Mouse (Mus musculus) MEL (cell line): ENCODE measurements at regions not wholly inside any gene's neighbourhood (a gene's known extent, or its start where the extent isn't known, plus 50 kb on each side); places are given as distances from the start of the nearest gene placed in this dataset.

Experiments
- DNase-seq: peaks from one replicate; pipeline ENCODE4 v3.0.0; 2011; ENCODE audit warnings: low read depth, low spot score
- H3K27ac ChIP-seq: 2 replicates; pipeline ENCODE4 v1.5.1; 2012; ENCODE audit warnings: low read depth, mild to moderate bottlenecking, control low read depth, low read length, moderate library complexity; ENCODE audit not compliant: control insufficient read depth
- H3K27me3 ChIP-seq, 2 experiments: fragments of 150-350 bp in 1 of 2; sonication (generic) in 1 of 2; 2 replicates each; pipeline ENCODE4 v1.6.1; 2012; ENCODE audit warnings: low read length in 2 of 2, mild to moderate bottlenecking in 2 of 2, improper control_type of control experiment in 1 of 2, moderate library complexity in 1 of 2; ENCODE audit not compliant: insufficient read depth in 2 of 2, control insufficient read depth in 1 of 2
- H3K36me3 ChIP-seq, 2 experiments: 2 replicates each; pipeline ENCODE4 v1.6.1; 2012 to 2014; ENCODE audit warnings: low read length in 2 of 2, improper control_type of control experiment in 1 of 2, inconsistent platforms in 1 of 2, mild to moderate bottlenecking in 1 of 2; ENCODE audit not compliant: insufficient read depth in 2 of 2, control insufficient read depth in 1 of 2
- H3K4me1 ChIP-seq, 2 experiments: fragments of 150-350 bp in 1 of 2; sonication (generic) in 1 of 2; 2 replicates each; pipeline ENCODE4 v1.6.1; 2012; ENCODE audit warnings: low read length in 2 of 2, improper control_type of control experiment in 1 of 2, mild to moderate bottlenecking in 1 of 2; ENCODE audit not compliant: insufficient read depth in 2 of 2, control insufficient read depth in 1 of 2
- H3K4me3 ChIP-seq, 2 experiments: fragments of 150-350 bp in 1 of 2; sonication (generic) in 1 of 2; 2 replicates each; pipeline ENCODE4 v1.5.1; 2012; ENCODE audit warnings: low read depth in 2 of 2, low read length in 2 of 2, mild to moderate bottlenecking in 2 of 2, moderate library complexity in 2 of 2, control low read depth in 1 of 2, improper control_type of control experiment in 1 of 2; ENCODE audit not compliant: control insufficient read depth in 1 of 2, insufficient read depth in 1 of 2
- H3K79me2 ChIP-seq: 2 replicates; pipeline ENCODE4 v1.6.1; 2012; ENCODE audit warnings: mild to moderate bottlenecking, low read length, moderate library complexity; ENCODE audit not compliant: control insufficient read depth, poor library complexity, insufficient read depth
- H3K9ac ChIP-seq: 2 replicates; pipeline ENCODE4 v1.6.1; 2012; ENCODE audit warnings: low read depth, mild to moderate bottlenecking, control low read depth, low read length, moderate library complexity; ENCODE audit not compliant: control insufficient read depth, poor library complexity, severe bottlenecking
- H3K9me3 ChIP-seq: fragments of 150-350 bp; sonication (generic); replicated peaks from 2 replicates; pipeline ENCODE4 v1.6.1; 2012; ENCODE audit warnings: mild to moderate bottlenecking, low read length, improper control_type of control experiment, moderate library complexity; ENCODE audit not compliant: insufficient read depth
- BHLHE40 ChIP-seq: IDR thresholded peaks from 2 replicates; pipeline ENCODE4 v1.6.1; 2012; ENCODE audit warnings: low read depth, mild to moderate bottlenecking, inconsistent platforms, low read length, improper control_type of control experiment, borderline replicate concordance
- CHD1 ChIP-seq: IDR thresholded peaks from 2 replicates; pipeline ENCODE4 v1.6.1; 2012; ENCODE audit warnings: low read depth, mild to moderate bottlenecking, inconsistent platforms, low read length, improper control_type of control experiment
- CTCF ChIP-seq, 3 experiments: IDR thresholded peaks in 2 of 3; conservative IDR thresholded peaks in 1 of 3; 2 replicates each; pipeline ENCODE4 v1.5.1; 2011 to 2012; ENCODE audit warnings: low read length in 3 of 3, low read depth in 2 of 3, mild to moderate bottlenecking in 2 of 3, improper control_type of control experiment in 1 of 3, inconsistent platforms in 1 of 3, mixed read lengths in 1 of 3, moderate library complexity in 1 of 3; ENCODE audit not compliant: control insufficient read depth in 1 of 3, insufficient read depth in 1 of 3, poor library complexity in 1 of 3, severe bottlenecking in 1 of 3
- E2F4 ChIP-seq: IDR thresholded peaks from 2 replicates; pipeline ENCODE4 v1.6.1; 2011; ENCODE audit warnings: low read depth, low read length, improper control_type of control experiment, borderline replicate concordance
- ETS1 ChIP-seq: IDR thresholded peaks from 2 replicates; pipeline ENCODE4 v1.6.1; 2012; ENCODE audit warnings: low read depth, mild to moderate bottlenecking, inconsistent platforms, low read length, improper control_type of control experiment, moderate library complexity
- GABPA ChIP-seq: IDR thresholded peaks from 2 replicates; pipeline ENCODE4 v1.6.1; 2012; ENCODE audit warnings: low read depth, mild to moderate bottlenecking, inconsistent platforms, low read length, improper control_type of control experiment, moderate library complexity
- HCFC1 ChIP-seq: IDR thresholded peaks from 2 replicates; pipeline ENCODE4 v1.6.1; 2012; ENCODE audit warnings: low read depth, mild to moderate bottlenecking, inconsistent platforms, low read length, improper control_type of control experiment, moderate library complexity
- JUND ChIP-seq: IDR thresholded peaks from 2 replicates; pipeline ENCODE4 v1.6.1; 2011; ENCODE audit warnings: low read depth, mild to moderate bottlenecking, improper control_type of control experiment, low read length
- KAT2A ChIP-seq: conservative IDR thresholded peaks from 2 replicates; pipeline ENCODE4 v1.6.1; 2012; ENCODE audit warnings: low read depth, low read length, improper control_type of control experiment, inconsistent platforms
- MAX ChIP-seq: IDR thresholded peaks from 2 replicates; pipeline ENCODE4 v1.6.1; 2011; ENCODE audit warnings: low read length, improper control_type of control experiment
- MEF2A ChIP-seq: IDR thresholded peaks from 2 replicates; pipeline ENCODE4 v1.6.1; 2014; ENCODE audit warnings: low read depth, mild to moderate bottlenecking, inconsistent platforms, low read length, improper control_type of control experiment; ENCODE audit not compliant: poor library complexity, insufficient replicate concordance, severe bottlenecking; ENCODE audit errors: extremely low read depth
- MXI1 ChIP-seq: IDR thresholded peaks from 2 replicates; pipeline ENCODE4 v1.6.1; 2011; ENCODE audit warnings: mild to moderate bottlenecking, low read depth, low read length, improper control_type of control experiment
- NELFE ChIP-seq: IDR thresholded peaks from 2 replicates; pipeline ENCODE4 v1.6.1; 2011; ENCODE audit warnings: low read depth, low read length, improper control_type of control experiment
- NRF1 ChIP-seq: IDR thresholded peaks from 2 replicates; pipeline ENCODE4 v1.6.1; 2014; ENCODE audit warnings: low read depth, mild to moderate bottlenecking, inconsistent platforms, low read length, improper control_type of control experiment, moderate library complexity; ENCODE audit not compliant: poor library complexity, insufficient read depth, severe bottlenecking
- POLR2AphosphoS2 ChIP-seq: IDR thresholded peaks from 2 replicates; pipeline ENCODE4 v1.6.1; 2011; ENCODE audit warnings: low read length, improper control_type of control experiment
- SIN3A ChIP-seq: IDR thresholded peaks from 2 replicates; pipeline ENCODE4 v1.6.1; 2012; ENCODE audit warnings: low read length, improper control_type of control experiment, inconsistent platforms
- SMC3 ChIP-seq: IDR thresholded peaks from 2 replicates; pipeline ENCODE4 v1.6.1; 2011; ENCODE audit warnings: low read depth, low read length, improper control_type of control experiment
- TBP ChIP-seq: IDR thresholded peaks from 2 replicates; pipeline ENCODE4 v1.8.0; 2011; ENCODE audit warnings: low read depth, low read length, improper control_type of control experiment
- TCF12 ChIP-seq: IDR thresholded peaks from 2 replicates; pipeline ENCODE4 v1.6.1; 2014; ENCODE audit warnings: low read depth, mild to moderate bottlenecking, inconsistent platforms, low read length, improper control_type of control experiment, moderate library complexity
- USF1 ChIP-seq: IDR thresholded peaks from 2 replicates; pipeline ENCODE4 v1.6.1; 2014; ENCODE audit warnings: low read depth, mild to moderate bottlenecking, inconsistent platforms, low read length, improper control_type of control experiment, moderate library complexity
- USF2 ChIP-seq, 2 experiments: IDR thresholded peaks; 2 replicates each; pipeline ENCODE4 v1.6.1; 2011 to 2012; ENCODE audit warnings: improper control_type of control experiment in 2 of 2, low read length in 2 of 2, borderline replicate concordance in 1 of 2, inconsistent platforms in 1 of 2, low read depth in 1 of 2, mild to moderate bottlenecking in 1 of 2; ENCODE audit not compliant: insufficient read depth in 1 of 2
- ZKSCAN1 ChIP-seq: IDR thresholded peaks from 2 replicates; pipeline ENCODE4 v1.6.1; 2012; ENCODE audit warnings: low read depth, mild to moderate bottlenecking, inconsistent platforms, low read length, improper control_type of control experiment, moderate library complexity
- ZMIZ1 ChIP-seq: IDR thresholded peaks from 2 replicates; pipeline ENCODE4 v1.6.1; 2012; ENCODE audit warnings: low read depth, mild to moderate bottlenecking, inconsistent platforms, low read length, improper control_type of control experiment, moderate library complexity
- ZNF384 ChIP-seq: IDR thresholded peaks from 2 replicates; pipeline ENCODE4 v1.6.1; 2012; ENCODE audit warnings: low read depth, mild to moderate bottlenecking, inconsistent platforms, low read length, improper control_type of control experiment

DNA sequence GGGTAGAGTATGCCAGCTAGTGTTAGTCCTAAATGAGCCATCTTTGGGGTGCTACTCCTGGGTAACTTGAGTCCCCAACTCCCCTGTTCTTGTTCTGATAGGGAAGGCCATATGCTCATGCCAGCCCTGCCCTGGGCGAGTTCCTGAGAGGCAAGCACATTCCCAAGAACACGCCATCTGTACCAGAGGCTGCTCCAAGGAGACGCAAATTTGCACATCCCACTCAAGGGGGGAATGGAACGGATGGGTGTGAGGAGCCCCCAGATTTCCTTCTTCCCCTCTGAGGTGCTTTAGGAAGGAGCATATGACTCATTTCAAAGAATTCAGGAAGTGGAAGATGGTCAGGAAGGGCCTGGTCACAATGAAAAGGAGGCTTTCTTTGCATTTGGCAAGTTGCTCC lies 158.7 kb upstream of the Hs3st4 start:
- Histone ChIP-seq H3K27me3 (no peaks in the 10 kb centered on the region), H3K9ac (no peak overlapping the region), H3K79me2 (no peaks in the 10 kb centered on the region), H3K36me3 (no peaks in the 10 kb centered on the region), H3K4me1 (no peaks in the 10 kb centered on the region), H3K4me3 (no peak overlapping the region), H3K9me3 (no peaks in the 10 kb centered on the region), H3K27ac (no peak overlapping the region)
- TF ChIP-seq MAX (no peak), HCFC1 (no peak), NRF1 (no peak), E2F4 (no peak), ZKSCAN1 (no peak), GABPA (no peak), SMC3 (no peak), MEF2A (no peak), TBP (no peak), ZNF384 (no peak), NELFE (no peak), USF1 (no peak), MXI1 (no peak), CHD1 (no peak), SIN3A (no peak), TCF12 (no peak)
- no peak for DNase-seq

DNA sequence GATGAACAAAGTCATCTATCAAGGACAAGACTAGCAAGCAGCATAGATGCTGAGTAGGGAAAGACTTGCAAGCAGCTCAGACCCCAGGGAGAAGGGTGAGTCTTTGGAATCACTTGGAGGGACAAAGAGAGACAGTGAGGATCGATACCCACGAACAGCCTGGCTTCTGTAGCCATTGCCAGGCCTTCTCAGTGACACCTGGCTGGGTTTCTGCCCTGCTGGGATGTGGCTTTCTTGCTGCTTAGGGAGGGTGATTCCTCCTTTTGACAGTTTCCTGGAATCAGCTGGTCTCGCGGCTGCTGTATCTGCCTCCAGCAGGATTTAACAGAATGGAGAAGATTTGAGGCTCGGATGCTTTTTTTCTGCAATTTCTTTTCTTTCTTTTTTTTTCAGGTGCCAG lies 156.3 kb upstream of the Hs3st4 start:
- no peaks in the 10 kb centered on the region for H3K27me3 ChIP-seq
- no peaks in the 10 kb centered on the region for H3K36me3 ChIP-seq
- H3K4me1 ChIP-seq, result no peaks in the 10 kb centered on the region
- TF ChIP-seq NRF1, result no peak
- no peak for TF ChIP-seq CTCF (IDR thresholded peaks at IDR 0.05 in 2 of 3, conservative IDR thresholded peaks at IDR 0.05 in 1 of 3; ENCODE audit: control insufficient read depth in 1 of 3, insufficient read depth in 1 of 3, low read depth in 2 of 3, low read length in 3 of 3, poor library complexity in 1 of 3, severe bottlenecking in 1 of 3)
- TF ChIP-seq USF1, result no peak
- TF ChIP-seq MXI1, result no peak
- no peak for TF ChIP-seq BHLHE40
- TF ChIP-seq JUND, result no peak
- no peak for TF ChIP-seq KAT2A
- no peak for TF ChIP-seq POLR2AphosphoS2
- no peak for TF ChIP-seq ZMIZ1
- no peak for TF ChIP-seq ETS1
- TF ChIP-seq USF2 (IDR thresholded peaks at IDR 0.05; ENCODE audit: borderline replicate concordance in 1 of 2, insufficient read depth in 1 of 2, low read depth in 1 of 2, low read length in 2 of 2), result no peak
- H3K4me3 ChIP-seq, result no peak overlapping the region
- DNase-seq, result no peak
- no peaks in the 10 kb centered on the region for H3K79me2 ChIP-seq
- H3K27ac ChIP-seq, result no peak overlapping the region
- no peaks in the 10 kb centered on the region for H3K9me3 ChIP-seq
- H3K9ac ChIP-seq, result no peak overlapping the region
